Mouse (Mus musculus): ENCODE measurements at regions not wholly inside any gene's neighbourhood (a gene's known extent, or its start where the extent isn't known, plus 50 kb on each side); places are given as distances from the start of the nearest gene placed in this dataset.

- no peaks in the 10 kb centered on the region for H3K27me3 ChIP-seq (replicated peaks; ENCODE audit: low read depth, poor library complexity, severe bottlenecking)
- no peak overlapping the region for H3K27ac ChIP-seq (replicated peaks)
- H3K9me3 ChIP-seq: no peaks in the 10 kb centered on the region
- no peak for DNase-seq (ENCODE audit: low spot score)
- WGBS: 93% methylated on average over 7 of the region's 7 CpGs
- H3K36me3 ChIP-seq (replicated peaks): no peaks in the 10 kb centered on the region
- no peak overlapping the region for H3K4me3 ChIP-seq
- H3K4me1 ChIP-seq: no peaks in the 10 kb centered on the region
These were observed 57.8 kb upstream of the Cry1 start for GRCm38 (mm10) chr10:85242701-85243100.

DNA sequence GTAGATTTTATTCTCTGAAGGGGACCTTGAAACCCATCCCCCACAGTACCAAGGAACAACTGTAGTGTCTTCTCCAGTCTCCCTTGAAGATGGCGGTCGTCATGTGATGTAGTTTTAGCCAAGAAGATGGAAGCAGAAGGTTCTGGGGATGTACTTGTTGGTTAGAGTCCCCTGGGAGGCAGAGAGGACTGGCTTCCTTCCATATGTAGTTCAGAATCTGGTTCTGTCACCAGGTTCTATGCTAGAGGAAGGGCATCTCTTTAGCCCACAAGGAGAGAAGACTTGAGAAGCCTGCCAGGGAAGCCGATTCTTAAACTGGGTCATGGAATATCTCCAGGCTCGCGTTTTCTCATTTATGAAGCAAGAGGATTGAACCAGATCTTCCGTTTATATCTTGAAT is 58.7 kb upstream of the Cry1 start:
- no peaks in the 10 kb centered on the region for H3K9me3 ChIP-seq

DNA sequence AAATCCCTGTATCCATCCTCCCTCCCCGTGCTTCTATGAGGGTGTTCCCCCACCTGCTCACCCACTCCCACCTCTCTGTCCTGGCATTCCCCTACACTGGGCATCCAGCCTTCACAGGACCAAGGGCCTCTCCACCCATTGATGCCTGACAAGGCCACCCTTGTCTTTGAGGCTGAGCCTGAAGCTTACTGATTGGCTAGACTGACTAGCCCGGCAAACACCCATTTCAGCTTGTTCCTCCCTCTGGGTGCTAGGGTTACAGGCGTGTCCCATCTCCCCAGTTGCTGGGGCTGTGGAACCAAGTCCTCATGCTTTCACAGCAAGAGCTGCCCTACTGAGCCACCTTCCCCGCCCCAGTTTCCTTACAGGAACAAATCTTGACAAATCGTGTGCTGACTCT is 80.9 kb upstream of the Cry1 start:
- Histone ChIP-seq H3K4me1 (0 out of 2 replicates have a peak, but pooled peaks cover 4% of the 10 kb centered on the region), H3K4me3 (no peak overlapping the region), H3K27me3 (replicated peaks; ENCODE audit: low read depth, poor library complexity, severe bottlenecking) (peaks cover 9% of the 10 kb centered on the region), H3K27ac (replicated peaks) (no peak overlapping the region), H3K9me3 (no peaks in the 10 kb centered on the region), H3K36me3 (replicated peaks) (no peaks in the 10 kb centered on the region)
- WGBS: 45% methylated on average over 5 of the region's 5 CpGs
- DNase-seq (ENCODE audit: low spot score): no peak

More for the DNA sequence above, 58.7 kb upstream of the Cry1 start:
- DNase-seq (ENCODE audit: low spot score): no peak
- WGBS: 91% methylated on average over 6 of the region's 6 CpGs
- Histone ChIP-seq H3K27me3 (replicated peaks; ENCODE audit: low read depth, poor library complexity, severe bottlenecking) (no peaks in the 10 kb centered on the region), H3K4me1 (no peaks in the 10 kb centered on the region), H3K36me3 (replicated peaks) (no peaks in the 10 kb centered on the region), H3K27ac (replicated peaks) (no peak overlapping the region), H3K4me3 (no peak overlapping the region)

- H3K27ac ChIP-seq (replicated peaks): no peak overlapping the region
- no peaks in the 10 kb centered on the region for H3K36me3 ChIP-seq (replicated peaks)
- no peaks in the 10 kb centered on the region for H3K9me3 ChIP-seq
- no peak for DNase-seq (ENCODE audit: low spot score)
- H3K4me3 ChIP-seq: no peak overlapping the region
- H3K27me3 ChIP-seq (replicated peaks; ENCODE audit: low read depth, poor library complexity, severe bottlenecking): peaks cover 9% of the 10 kb centered on the region
- WGBS: 40% methylated on average over 10 of the region's 10 CpGs
- 0 out of 2 replicates have a peak, but pooled peaks cover 4% of the 10 kb centered on the region for H3K4me1 ChIP-seq
These were observed 81.3 kb upstream of the Cry1 start for GRCm38 (mm10) chr10:85266148-85266547.

DNA sequence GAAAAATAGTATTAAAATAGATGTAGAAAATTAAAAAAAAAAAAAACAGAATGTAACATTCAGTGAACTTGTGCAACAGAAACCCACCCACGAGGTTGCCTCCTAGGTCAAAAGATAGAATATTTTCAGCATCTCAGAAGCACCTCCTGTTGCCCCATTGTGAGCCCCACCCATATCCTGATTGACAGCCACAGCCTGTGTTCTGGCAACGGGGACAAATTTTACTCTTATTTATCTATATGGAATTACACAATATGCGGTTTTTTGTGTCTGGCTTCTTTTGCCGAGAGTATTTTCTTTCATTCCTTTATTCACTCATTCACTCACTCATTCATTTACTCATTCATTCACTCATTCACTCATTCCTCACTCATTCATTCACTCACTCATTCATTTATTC is 81.9 kb upstream of the Cry1 start:
- Histone ChIP-seq H3K9me3 (no peaks in the 10 kb centered on the region), H3K4me1 (0 out of 2 replicates have a peak, but pooled peaks cover 4% of the 10 kb centered on the region), H3K4me3 (no peak overlapping the region), H3K27me3 (replicated peaks; ENCODE audit: low read depth, poor library complexity, severe bottlenecking) (peaks cover 9% of the 10 kb centered on the region), H3K27ac (replicated peaks) (no peak overlapping the region), H3K36me3 (replicated peaks) (no peaks in the 10 kb centered on the region)
- DNase-seq (ENCODE audit: low spot score): no peak
- 84% methylated on average over 4 of the region's 4 CpGs for WGBS

GRCm38 (mm10) chr10:85270209-85270608 is 85.3 kb upstream of the Cry1 start:
- H3K27ac ChIP-seq (replicated peaks): no peak overlapping the region
- 82% methylated on average over 6 of the region's 6 CpGs for WGBS

DNA sequence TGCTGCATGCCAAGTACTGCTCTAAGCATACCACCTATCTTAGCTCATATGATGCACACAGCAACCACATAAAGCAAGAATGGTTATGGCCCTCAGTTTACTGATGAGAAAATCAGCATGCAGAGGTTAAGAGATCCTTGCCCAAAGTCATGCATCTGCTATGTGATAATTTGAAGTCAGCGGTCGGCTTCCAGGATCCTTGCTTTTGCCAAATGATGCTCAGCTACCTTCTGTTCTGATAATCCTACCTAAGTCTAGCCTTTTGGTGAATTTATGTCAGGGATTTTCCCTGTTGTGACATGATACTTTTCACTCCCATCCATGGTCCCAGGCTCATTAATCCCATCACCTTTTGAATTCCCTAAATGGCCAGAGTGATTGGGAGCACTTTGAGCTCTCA is 91.9 kb upstream of the Cry1 start:
- no peak for DNase-seq (ENCODE audit: low spot score)
- Histone ChIP-seq H3K36me3 (replicated peaks) (no peaks in the 10 kb centered on the region), H3K4me3 (no peak overlapping the region), H3K27ac (replicated peaks) (no peak overlapping the region), H3K9me3 (no peaks in the 10 kb centered on the region), H3K4me1 (0 out of 2 replicates have a peak, but pooled peaks cover 4% of the 10 kb centered on the region), H3K27me3 (replicated peaks; ENCODE audit: low read depth, poor library complexity, severe bottlenecking) (no peaks in the 10 kb centered on the region)
- WGBS: 90% methylated on average over 2 of the region's 2 CpGs

More at GRCm38 (mm10) chr10:85270209-85270608, 85.3 kb upstream of the Cry1 start:
- DNase-seq (ENCODE audit: low spot score): no peak
- Histone ChIP-seq H3K9me3 (no peaks in the 10 kb centered on the region), H3K4me1 (0 out of 2 replicates have a peak, but pooled peaks cover 4% of the 10 kb centered on the region), H3K27me3 (replicated peaks; ENCODE audit: low read depth, poor library complexity, severe bottlenecking) (peaks cover 9% of the 10 kb centered on the region), H3K36me3 (replicated peaks) (no peaks in the 10 kb centered on the region), H3K4me3 (no peak overlapping the region)

DNA sequence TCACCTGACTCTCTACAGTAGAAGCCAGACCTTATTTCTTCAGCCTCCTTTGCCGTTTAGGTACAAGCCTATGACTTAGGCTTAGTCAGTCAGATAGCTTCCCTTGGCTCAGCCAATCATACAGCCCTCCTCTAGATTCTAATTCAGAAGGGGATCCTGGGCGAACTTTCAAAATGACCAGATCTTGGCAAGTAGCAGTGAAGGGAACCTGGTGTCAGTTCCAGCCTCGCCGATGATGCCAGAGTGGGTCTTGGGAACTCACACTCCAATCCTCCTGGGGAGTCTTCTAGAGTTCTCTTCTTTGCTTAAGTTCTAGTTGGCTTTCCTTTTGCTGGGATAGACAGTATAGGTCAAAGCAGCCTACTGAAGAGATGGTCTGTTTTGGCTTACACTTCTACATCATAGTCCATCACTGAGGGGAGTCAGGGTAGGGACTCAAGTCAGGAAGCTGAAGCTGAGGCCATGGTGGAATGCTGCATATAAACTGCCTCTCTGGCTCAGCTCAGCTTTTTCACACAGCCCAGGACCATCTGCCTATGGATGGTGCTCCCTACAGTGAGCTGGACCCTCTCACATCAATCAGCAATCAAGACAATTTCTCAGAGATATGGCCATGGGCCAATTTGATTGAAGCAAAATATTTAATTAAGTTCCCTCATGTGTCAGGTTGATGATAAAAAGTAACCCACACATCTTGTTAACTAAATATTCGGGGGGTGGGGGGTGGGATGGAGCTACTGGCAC is 94.7 kb upstream of the Btbd11 start:
- Histone ChIP-seq H3K4me1 (no peaks in the 10 kb centered on the region), H3K36me3 (replicated peaks) (no peaks in the 10 kb centered on the region), H3K27ac (replicated peaks) (no peak overlapping the region), H3K27me3 (replicated peaks; ENCODE audit: low read depth, poor library complexity, severe bottlenecking) (no peaks in the 10 kb centered on the region), H3K4me3 (no peak overlapping the region), H3K9me3 (no peaks in the 10 kb centered on the region)
- no peak for DNase-seq (ENCODE audit: low spot score)
- WGBS: 91% methylated on average over 5 of the region's 5 CpGs

GRCm38 (mm10) chr10:85292477-85292855 is 94.1 kb upstream of the Btbd11 start:
- DNase-seq (ENCODE audit: low spot score): no peak
- Histone ChIP-seq H3K27me3 (replicated peaks; ENCODE audit: low read depth, poor library complexity, severe bottlenecking) (no peaks in the 10 kb centered on the region), H3K9me3 (no peaks in the 10 kb centered on the region), H3K4me3 (no peak overlapping the region), H3K36me3 (replicated peaks) (no peaks in the 10 kb centered on the region), H3K4me1 (no peaks in the 10 kb centered on the region), H3K27ac (replicated peaks) (no peak overlapping the region)
- 87% methylated on average over 2 of the region's 2 CpGs for WGBS

DNA sequence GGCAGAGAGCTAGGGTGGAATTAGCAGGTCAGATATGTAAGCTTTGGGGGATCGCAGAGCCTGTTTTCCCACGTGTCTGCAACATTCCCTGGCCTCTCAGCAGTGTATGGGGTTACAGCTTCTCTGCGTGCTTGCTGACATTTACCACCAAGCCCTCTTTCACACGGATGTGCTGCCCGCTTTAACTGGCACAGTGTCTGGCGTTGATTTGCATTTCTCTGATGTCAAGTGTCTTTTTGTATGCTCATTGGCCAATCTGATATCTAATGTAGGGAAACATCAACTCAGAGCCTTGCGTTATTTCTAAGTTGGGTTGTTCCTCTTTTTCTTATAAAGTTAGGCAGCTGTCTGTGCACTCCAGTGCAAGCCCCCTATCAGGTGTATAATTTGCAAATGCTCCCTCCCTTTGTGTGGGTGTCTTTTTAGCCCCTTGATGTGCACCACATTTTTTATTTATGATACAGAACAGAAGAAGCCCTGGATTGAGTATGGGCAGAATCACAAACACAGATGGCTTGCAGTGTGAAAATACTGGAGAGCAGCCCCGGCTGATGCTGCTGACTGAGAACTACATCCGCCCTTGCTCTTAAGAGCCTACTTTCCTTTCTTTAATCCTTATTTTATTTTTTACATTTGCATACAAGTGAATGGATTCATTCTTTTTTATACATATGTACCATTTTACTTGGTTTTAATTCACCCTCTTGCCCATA is 93.4 kb upstream of the Btbd11 start:
- WGBS: 83% methylated on average over 9 of the region's 9 CpGs
- H3K9me3 ChIP-seq: no peaks in the 10 kb centered on the region
- H3K4me3 ChIP-seq: no peak overlapping the region
- no peaks in the 10 kb centered on the region for H3K36me3 ChIP-seq (replicated peaks)
- no peak overlapping the region for H3K27ac ChIP-seq (replicated peaks)
- no peaks in the 10 kb centered on the region for H3K4me1 ChIP-seq
- DNase-seq (ENCODE audit: low spot score): no peak
- H3K27me3 ChIP-seq (replicated peaks; ENCODE audit: low read depth, poor library complexity, severe bottlenecking): no peaks in the 10 kb centered on the region

DNA sequence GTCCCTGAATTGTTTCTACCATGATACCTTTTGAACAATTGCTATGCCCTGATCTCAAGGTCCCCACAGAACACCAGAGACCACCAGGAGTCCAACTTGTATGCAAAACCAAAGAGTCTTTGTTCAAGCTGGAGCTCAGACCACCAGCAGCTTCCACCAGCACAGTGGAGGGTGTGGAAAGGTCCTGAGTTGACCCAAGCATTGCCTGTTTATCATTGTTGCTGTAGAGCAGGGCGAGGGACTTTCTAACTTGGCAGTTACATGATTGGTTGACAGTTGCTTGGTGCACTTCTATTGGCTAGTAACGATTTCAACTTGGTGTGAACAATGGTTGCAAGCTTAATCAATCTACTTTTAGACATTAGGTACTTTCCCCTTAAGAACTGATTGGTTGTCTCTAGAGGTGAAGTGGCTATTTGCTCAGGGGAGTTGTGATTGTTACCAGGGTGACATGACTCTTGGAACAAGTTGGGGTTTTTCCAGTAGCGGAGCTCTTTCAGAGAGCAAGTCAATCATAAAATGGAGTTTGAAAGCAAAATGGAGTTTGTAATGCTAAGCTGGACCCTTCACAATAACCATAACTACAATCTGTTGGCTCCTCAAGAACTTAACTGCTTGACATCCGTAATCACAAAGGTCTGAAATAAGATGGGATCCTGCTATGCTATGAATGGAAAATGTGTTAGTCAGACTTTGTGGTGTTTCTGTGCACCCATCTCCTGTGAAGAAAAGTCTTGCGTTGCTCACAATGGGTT is 91.3 kb upstream of the Btbd11 start:
- no peaks in the 10 kb centered on the region for H3K4me1 ChIP-seq
- no peaks in the 10 kb centered on the region for H3K27me3 ChIP-seq (replicated peaks; ENCODE audit: low read depth, poor library complexity, severe bottlenecking)
- no peaks in the 10 kb centered on the region for H3K36me3 ChIP-seq (replicated peaks)
- H3K27ac ChIP-seq (replicated peaks): no peak overlapping the region
- no peaks in the 10 kb centered on the region for H3K9me3 ChIP-seq
- DNase-seq (ENCODE audit: low spot score): no peak
- no peak overlapping the region for H3K4me3 ChIP-seq
- 89% methylated on average over 5 of the region's 5 CpGs for WGBS

- Histone ChIP-seq H3K4me1 (no peaks in the 10 kb centered on the region), H3K4me3 (no peak overlapping the region), H3K27me3 (replicated peaks; ENCODE audit: low read depth, poor library complexity, severe bottlenecking) (no peaks in the 10 kb centered on the region), H3K36me3 (replicated peaks) (no peaks in the 10 kb centered on the region), H3K9me3 (no peaks in the 10 kb centered on the region), H3K27ac (replicated peaks) (no peak overlapping the region)
- DNase-seq (ENCODE audit: low spot score): no peak
These were observed 74.8 kb upstream of the Btbd11 start for GRCm38 (mm10) chr10:85311781-85312180.

Measured in embryonic facial prominence, embryonic 10.5 days (tissue).